Mouse (Mus musculus) limb, embryonic 12.5 days (tissue): ENCODE data around the gene N4bp2l2. TPM values are rescaled to one million over a fixed set of nuclear protein-coding genes. Genes with fewer than 3 reads are reported as not detected.
"Not testable (repeated sequence)": the region's sequence is repeated elsewhere in the genome, so short reads cannot be mapped to it uniquely, and the experiment has no call there.

Source experiments
- ATAC-seq: fragments of 200-750 bp; cut with Nextera tagmentation; 2 replicates; pipeline ENCODE4 v1.8.0; 2017; ENCODE audit warnings: low read depth, moderate TSS enrichment; ENCODE audit not compliant: insufficient number of reproducible peaks, insufficient read depth, low FRiP score, low TSS enrichment
- H3K27ac ChIP-seq: fragments of 300-500 bp; sonication (generic); 2 replicates; pipeline ENCODE4 v1.5.1; 2016; ENCODE audit warnings: mild to moderate bottlenecking, moderate library complexity
- H3K27me3 ChIP-seq: fragments of 300-500 bp; sonication (generic); 2 replicates; pipeline ENCODE4 v1.6.1; 2016; ENCODE audit warnings: mild to moderate bottlenecking, moderate library complexity
- H3K36me3 ChIP-seq: fragments of 300-500 bp; sonication (generic); 2 replicates; pipeline ENCODE4 v1.6.1; 2016; ENCODE audit warnings: mild to moderate bottlenecking, moderate library complexity
- H3K4me1 ChIP-seq: fragments of 300-500 bp; sonication (generic); replicated peaks from 2 replicates; pipeline ENCODE4 v1.6.1; 2016
- H3K4me2 ChIP-seq: fragments of 300-500 bp; sonication (generic); 2 replicates; pipeline ENCODE4 v1.6.1; 2016; ENCODE audit warnings: mild to moderate bottlenecking, moderate library complexity
- H3K4me3 ChIP-seq: fragments of 300-500 bp; sonication (generic); replicated peaks from 2 replicates; pipeline ENCODE4 v1.5.1; 2016; ENCODE audit warnings: mild to moderate bottlenecking
- H3K9ac ChIP-seq: fragments of 300-500 bp; sonication (generic); replicated peaks from 2 replicates; pipeline ENCODE4 v1.6.1; 2016; ENCODE audit warnings: mild to moderate bottlenecking, moderate library complexity
- H3K9me3 ChIP-seq: fragments of 300-500 bp; sonication (generic); 2 replicates; pipeline ENCODE4 v1.6.1; 2016; ENCODE audit warnings: mild to moderate bottlenecking, moderate library complexity
- WGBS: fragments of 180-500 bp; shearing (Covaris S2); methylation state at CpG from one replicate; pipeline ENCODE4 v1.1.7; 2016; 5-methylcytosine and 5-hydroxymethylcytosine counted together
- polyA plus RNA-seq: library from polyadenylated mRNA; unstranded; fragments of >200 nt; fragmentation: Nextera tagmentation; extraction: Ambion mirVana; gene quantifications from 2 replicates; pipeline ENCODE4 v1.2.1, GENCODE M21; 2016

The N4bp2l2 gene
- polyA plus RNA-seq, 1 experiment from 2014 or later = 53.8 TPM

- H3K4me3 ChIP-seq, H3K27ac ChIP-seq, H3K27me3 ChIP-seq, H3K9me3 ChIP-seq, H3K4me2 ChIP-seq, H3K9ac ChIP-seq, ATAC-seq, H3K4me1 ChIP-seq: not testable (repeated sequence)
- 94% methylated on average over 4 of the region's 4 CpGs for WGBS
- H3K36me3 ChIP-seq = peaks cover 58% of the 10 kb centered on the region
Observed at GRCm38 (mm10) chr5:150643390-150643789, 22.6 kb downstream of the N4bp2l2 start.

- no peak overlapping the region for H3K4me2 ChIP-seq
- H3K27ac ChIP-seq = no peak overlapping the region
- no peak overlapping the region for H3K9ac ChIP-seq
- no peak overlapping the region for H3K4me3 ChIP-seq
- no peak for ATAC-seq
- peaks cover 62% of the 10 kb centered on the region for H3K36me3 ChIP-seq
- H3K4me1 ChIP-seq = no peaks in the 10 kb centered on the region
- H3K27me3 ChIP-seq = no peaks in the 10 kb centered on the region
- WGBS = 92% methylated on average over 3 of the region's 3 CpGs
- no peaks in the 10 kb centered on the region for H3K9me3 ChIP-seq
Observed at GRCm38 (mm10) chr5:150641440-150641839, 24.5 kb downstream of the N4bp2l2 start.

GRCm38 (mm10) chr5:150629692-150630091 is 36.3 kb downstream of the N4bp2l2 start:
- Histone ChIP-seq H3K9me3 (no peaks in the 10 kb centered on the region), H3K27me3 (no peaks in the 10 kb centered on the region), H3K9ac (no peak overlapping the region), H3K4me1 (no peaks in the 10 kb centered on the region), H3K4me3 (no peak overlapping the region), H3K4me2 (no peak overlapping the region), H3K27ac (no peak overlapping the region), H3K36me3 (peaks cover 21% of the 10 kb centered on the region)
- 90% methylated on average over 2 of the region's 2 CpGs for whole genome bisulfite sequencing
- no peak for ATAC-seq

- no peaks in the 10 kb centered on the region for H3K27me3 ChIP-seq
- no peak overlapping the region for H3K4me3 ChIP-seq
- H3K36me3 ChIP-seq = peaks cover 17% of the 10 kb centered on the region
- no peak overlapping the region for H3K9ac ChIP-seq
- 78% methylated on average over 1 of the region's 1 CpGs for whole genome bisulfite sequencing
- ATAC-seq = no peak
- H3K9me3 ChIP-seq = no peaks in the 10 kb centered on the region
- H3K4me2 ChIP-seq = no peak overlapping the region
- H3K27ac ChIP-seq = no peak overlapping the region
- H3K4me1 ChIP-seq = no peaks in the 10 kb centered on the region
Observed at GRCm38 (mm10) chr5:150629272-150629671, 36.7 kb downstream of the N4bp2l2 start.

GRCm38 (mm10) chr5:150625528-150625927 is 40.5 kb downstream of the N4bp2l2 start:
- Histone ChIP-seq H3K4me1 (no peaks in the 10 kb centered on the region), H3K27ac (no peak overlapping the region), H3K9me3 (no peaks in the 10 kb centered on the region), H3K36me3 (peaks cover 4% of the 10 kb centered on the region; the same call in 1 of the 2 replicates), H3K27me3 (no peaks in the 10 kb centered on the region), H3K4me2 (no peak overlapping the region), H3K9ac (no peak overlapping the region), H3K4me3 (no peak overlapping the region)
- WGBS = 93% methylated on average over 7 of the region's 7 CpGs
- ATAC-seq = no peak

GRCm38 (mm10) chr5:150622792-150623191 is 43.2 kb downstream of the N4bp2l2 start:
- ATAC-seq = no peak
- WGBS = 43% methylated on average over 1 of the region's 1 CpGs

GRCm38 (mm10) chr5:150621592-150621991 is 44.4 kb downstream of the N4bp2l2 start:
- WGBS = 91% methylated on average over 3 of the region's 3 CpGs
- no peaks in the 10 kb centered on the region for H3K9me3 ChIP-seq
- no peak overlapping the region for H3K4me3 ChIP-seq
- H3K27me3 ChIP-seq = no peaks in the 10 kb centered on the region
- no peak for ATAC-seq
- H3K9ac ChIP-seq = no peak overlapping the region
- H3K4me1 ChIP-seq = no peaks in the 10 kb centered on the region
- H3K27ac ChIP-seq = no peak overlapping the region
- H3K36me3 ChIP-seq = no peaks in the 10 kb centered on the region
- no peak overlapping the region for H3K4me2 ChIP-seq

More at GRCm38 (mm10) chr5:150622792-150623191, 43.2 kb downstream of the N4bp2l2 start:
- no peaks in the 10 kb centered on the region for H3K27me3 ChIP-seq
- no peaks in the 10 kb centered on the region for H3K9me3 ChIP-seq
- no peak overlapping the region for H3K4me3 ChIP-seq
- H3K4me1 ChIP-seq = no peaks in the 10 kb centered on the region
- H3K9ac ChIP-seq = no peak overlapping the region
- no peak overlapping the region for H3K27ac ChIP-seq
- H3K36me3 ChIP-seq = no peaks in the 10 kb centered on the region
- H3K4me2 ChIP-seq = no peak overlapping the region

- H3K36me3 ChIP-seq = no peaks in the 10 kb centered on the region
- ATAC-seq = no peak
- H3K9me3 ChIP-seq = no peaks in the 10 kb centered on the region
- H3K27ac ChIP-seq = no peak overlapping the region
- WGBS = 81% methylated on average over 7 of the region's 7 CpGs
- H3K27me3 ChIP-seq = no peaks in the 10 kb centered on the region
- no peaks in the 10 kb centered on the region for H3K4me1 ChIP-seq
- H3K4me3 ChIP-seq = no peak overlapping the region
- no peak overlapping the region for H3K9ac ChIP-seq
- no peak overlapping the region for H3K4me2 ChIP-seq
Observed at GRCm38 (mm10) chr5:150620588-150621135, 45.3 kb downstream of the N4bp2l2 start.

GRCm38 (mm10) chr5:150618599-150619355 is 47.2 kb downstream of the N4bp2l2 start:
- Histone ChIP-seq H3K4me3 (no peak overlapping the region), H3K9ac (no peak overlapping the region), H3K4me2 (no peak overlapping the region), H3K27me3 (no peaks in the 10 kb centered on the region), H3K27ac (no peak overlapping the region), H3K36me3 (no peaks in the 10 kb centered on the region), H3K9me3 (no peaks in the 10 kb centered on the region), H3K4me1 (no peaks in the 10 kb centered on the region)
- WGBS = 91% methylated on average over 10 of the region's 10 CpGs
- no peak for ATAC-seq

- ATAC-seq = no peak
- H3K9ac ChIP-seq = no peak overlapping the region
- H3K4me2 ChIP-seq = no peak overlapping the region
- no peak overlapping the region for H3K27ac ChIP-seq
- H3K27me3 ChIP-seq = no peaks in the 10 kb centered on the region
- H3K36me3 ChIP-seq = no peaks in the 10 kb centered on the region
- H3K9me3 ChIP-seq = no peaks in the 10 kb centered on the region
- 81% methylated on average over 3 of the region's 3 CpGs for WGBS
- H3K4me1 ChIP-seq = no peaks in the 10 kb centered on the region
- no peak overlapping the region for H3K4me3 ChIP-seq
Observed at GRCm38 (mm10) chr5:150616731-150617130, 49.3 kb downstream of the N4bp2l2 start.

- Histone ChIP-seq H3K9ac (no peak overlapping the region), H3K27me3 (no peaks in the 10 kb centered on the region), H3K4me2 (no peak overlapping the region), H3K9me3 (no peaks in the 10 kb centered on the region), H3K27ac (no peak overlapping the region), H3K4me1 (no peaks in the 10 kb centered on the region), H3K4me3 (no peak overlapping the region), H3K36me3 (no peaks in the 10 kb centered on the region)
- no peak for ATAC-seq
- 87% methylated on average over 2 of the region's 2 CpGs for WGBS
Observed at GRCm38 (mm10) chr5:150616216-150616615, 49.8 kb downstream of the N4bp2l2 start.

GRCm38 (mm10) chr5:150614054-150614453 is 51.9 kb downstream of the N4bp2l2 start:
- no peak overlapping the region for H3K4me2 ChIP-seq
- H3K9me3 ChIP-seq = no peaks in the 10 kb centered on the region
- H3K9ac ChIP-seq = no peak overlapping the region
- no peak overlapping the region for H3K4me3 ChIP-seq
- no peaks in the 10 kb centered on the region for H3K4me1 ChIP-seq
- H3K27ac ChIP-seq = no peak overlapping the region
- H3K36me3 ChIP-seq = no peaks in the 10 kb centered on the region
- WGBS = 90% methylated on average over 2 of the region's 2 CpGs
- no peak for ATAC-seq
- no peaks in the 10 kb centered on the region for H3K27me3 ChIP-seq
